Mouse (Mus musculus) gastrocnemius, postnatal 36 days (tissue): ENCODE data around the gene Esr2. TPM values are rescaled to one million over a fixed set of nuclear protein-coding genes. Genes with fewer than 3 reads are reported as not detected.
A peak's percentile ranks its signal among the peaks of the same experiment; 100 is the strongest.
"Not testable (repeated sequence)": the region's sequence is repeated elsewhere in the genome, so short reads cannot be mapped to it uniquely, and the experiment has no call there.

Experiments used
- DNase-seq, 2 experiments: peaks; one replicate each; pipeline ENCODE4 v3.0.0; 2022
- intact Hi-C: fragments of 180-260 bp; cut with DNase I; formaldehyde crosslinking; loops from one replicate; pipeline ENCODE4 v1.15.1; 2025
- total RNA-seq, 2 experiments: library from RNA; stranded (reverse); gene quantifications; 2 replicates each; pipeline ENCODE4 v1.2.3; 2021

The Esr2 gene
- total RNA-seq, 2 experiments from 2014 or later, result 0.28 TPM; not detected in 1

DNA sequence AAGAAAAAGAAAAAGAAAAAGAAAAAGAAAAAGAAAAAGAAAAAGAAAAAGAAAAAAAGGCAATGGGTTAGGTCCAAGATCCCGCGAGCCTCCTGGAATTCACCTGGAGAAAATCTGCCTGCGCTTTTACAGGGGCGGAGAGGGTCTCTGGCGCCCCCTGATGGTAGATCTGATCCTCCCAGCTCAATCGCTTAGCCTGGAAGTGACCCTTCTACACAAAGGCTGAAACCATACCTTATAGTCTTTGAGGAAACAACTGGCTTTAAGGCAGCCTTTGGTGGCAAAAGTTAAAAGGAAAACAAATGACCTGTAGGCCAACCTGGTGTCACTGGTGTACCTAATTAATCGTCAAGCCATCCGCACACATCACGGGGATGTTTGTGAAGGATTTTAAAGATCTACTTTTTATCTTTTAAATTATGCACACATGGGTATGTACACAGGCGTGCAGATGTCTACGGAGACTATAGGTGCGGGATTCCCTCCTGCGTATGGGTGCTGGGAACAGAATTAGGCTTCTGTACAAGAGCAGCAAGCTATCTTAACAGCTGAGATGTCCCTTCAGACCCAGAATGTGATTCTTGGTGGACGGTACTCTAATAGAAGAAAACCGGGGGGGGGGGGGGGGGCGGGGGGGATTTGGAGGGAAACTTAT is 932 bp upstream of the Esr2 start:
- intact Hi-C loops, result loop anchor here (2.0 to 5.0 kb wide), 2 partner anchors 46 to 161 kb away; no protein-coding TSS in a partner anchor
- peak; percentile 42 to 47 for DNase-seq

DNA sequence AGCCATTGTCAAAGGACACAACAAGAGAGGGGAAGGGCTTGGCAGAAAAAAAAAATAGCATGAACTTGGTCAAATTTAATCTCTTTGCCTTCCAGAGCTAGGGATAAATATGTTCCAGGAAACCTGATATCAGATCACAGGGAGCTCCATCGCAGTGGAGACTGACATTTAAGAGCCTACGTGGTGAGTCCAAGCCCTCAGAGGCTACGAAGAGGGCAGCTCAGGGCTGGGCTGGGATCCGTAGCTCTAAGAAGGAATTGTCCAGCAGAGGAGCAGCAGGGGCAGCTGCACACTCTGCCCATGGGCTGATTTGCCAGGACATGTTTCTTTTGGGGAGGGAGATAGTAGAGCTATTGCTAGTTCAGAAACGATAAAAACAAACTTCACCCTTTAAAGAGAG is 11.4 kb downstream of the Esr2 start:
- intact Hi-C loops, result no loop called here
- no peak for DNase-seq

DNA sequence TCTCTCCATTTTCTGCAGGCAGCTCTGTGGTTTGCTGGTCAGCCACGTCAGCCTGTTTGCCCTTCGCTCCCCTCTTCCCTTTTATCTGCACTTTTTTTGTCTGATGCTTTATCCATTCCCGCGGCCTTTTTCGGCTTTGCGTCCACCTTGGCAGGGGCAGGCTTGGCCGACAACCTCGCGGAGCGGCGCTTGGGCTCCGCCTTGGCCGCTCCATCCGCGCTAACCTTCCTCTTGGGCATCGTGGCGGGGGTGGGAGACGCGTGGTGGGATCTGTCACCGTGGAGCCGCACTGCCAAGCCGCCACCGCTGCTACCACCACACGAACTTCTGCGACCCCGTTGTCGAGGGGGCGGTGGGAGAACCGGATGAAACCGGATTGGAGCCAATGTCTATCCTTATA is 24.7 kb downstream of the Esr2 start:
- intact Hi-C loops, DNase-seq: not testable (repeated sequence)

DNA sequence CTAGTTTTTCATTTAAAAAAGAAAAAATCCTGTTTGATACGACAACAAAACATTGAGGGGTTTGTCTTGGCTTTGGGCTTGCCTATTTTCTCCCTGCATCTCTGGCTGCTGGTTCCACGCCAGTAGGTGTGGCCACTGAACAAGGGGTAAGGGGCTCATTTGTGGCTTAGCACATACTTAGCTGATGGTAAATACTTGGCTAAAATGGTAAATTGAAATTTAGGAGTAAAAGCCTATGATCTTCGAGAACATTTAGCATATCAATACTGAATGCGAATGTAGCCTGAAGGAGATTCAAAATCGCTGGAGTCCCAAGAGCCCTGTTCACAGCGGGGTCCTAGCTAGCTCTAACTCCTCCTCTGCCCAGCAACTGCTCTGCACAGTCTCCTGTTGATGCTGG is 40.4 kb downstream of the Esr2 start:
- intact Hi-C loops, result no loop called here
- no peak for DNase-seq

DNA sequence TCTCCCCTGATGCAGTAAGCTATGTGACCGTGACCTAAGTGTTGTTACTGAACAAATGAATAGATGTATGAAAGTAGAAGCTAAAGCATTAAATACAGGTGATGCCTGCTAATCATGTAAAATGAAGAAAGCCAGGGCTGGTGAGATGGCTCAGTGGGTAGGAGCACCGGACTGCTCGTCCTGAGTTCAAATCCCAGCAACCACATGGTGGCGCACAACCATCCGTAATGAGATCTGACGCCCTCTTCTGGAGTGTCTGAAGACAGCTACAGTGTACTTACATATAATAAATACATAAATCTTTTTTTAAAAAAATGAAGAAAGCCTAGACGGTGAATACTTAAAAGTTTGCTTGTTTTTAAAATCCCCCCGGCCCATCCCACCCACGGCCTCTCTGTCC is 44.0 kb downstream of the Esr2 start:
- not testable (repeated sequence) for DNase-seq
- intact Hi-C loops, result loop anchor here (5.0 kb wide), 2 partner anchors 44 to 116 kb away; partner anchors contain the start of gene Esr2

DNA sequence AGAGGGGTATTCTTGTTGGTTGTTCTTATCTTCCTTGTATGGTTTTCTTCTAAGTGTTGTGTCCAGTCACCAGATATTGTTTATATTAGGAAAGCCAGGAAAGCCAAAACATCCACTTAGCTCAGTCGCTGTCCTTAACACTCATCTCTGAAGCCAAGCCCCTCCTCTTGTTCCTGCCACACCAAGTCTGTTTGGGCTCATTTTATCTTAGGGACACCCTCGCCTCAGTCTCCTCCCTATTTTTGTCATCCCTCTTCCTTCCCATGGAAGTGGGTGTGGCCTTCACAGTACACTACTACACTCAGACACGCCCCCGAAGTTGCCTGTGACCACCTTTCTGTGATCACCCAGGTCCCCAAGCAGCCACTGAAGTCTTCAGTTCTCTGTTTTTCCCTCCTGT is 44.5 kb downstream of the Esr2 start:
- intact Hi-C loops, result loop anchor here (5.0 kb wide), 2 partner anchors 45 to 115 kb away; partner anchors contain the start of gene Esr2
- no peak for DNase-seq

DNA sequence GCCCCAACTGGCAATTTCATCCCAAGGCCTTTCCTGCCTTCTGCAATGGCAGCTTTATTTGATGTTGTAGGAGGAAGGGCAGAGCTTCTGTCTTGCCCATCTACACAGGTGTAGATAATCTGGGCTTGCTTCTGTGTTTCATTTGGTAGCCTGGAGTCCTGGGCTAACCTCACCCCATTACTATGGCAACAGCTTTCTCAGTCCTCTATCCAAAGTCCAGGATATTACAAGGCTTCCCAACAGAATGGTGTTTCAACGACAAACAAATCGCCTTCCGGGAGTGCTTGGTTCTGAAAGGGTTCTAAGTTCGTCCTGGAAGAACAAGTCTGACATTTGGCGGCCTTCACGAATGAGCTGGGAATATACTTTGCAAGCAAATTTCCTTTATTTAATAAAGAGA is 46.2 kb downstream of the Esr2 start:
- no peak for DNase-seq
- intact Hi-C loops, result loop anchor here (5.0 kb wide), 2 partner anchors 46 to 114 kb away; partner anchors contain the start of gene Esr2

DNA sequence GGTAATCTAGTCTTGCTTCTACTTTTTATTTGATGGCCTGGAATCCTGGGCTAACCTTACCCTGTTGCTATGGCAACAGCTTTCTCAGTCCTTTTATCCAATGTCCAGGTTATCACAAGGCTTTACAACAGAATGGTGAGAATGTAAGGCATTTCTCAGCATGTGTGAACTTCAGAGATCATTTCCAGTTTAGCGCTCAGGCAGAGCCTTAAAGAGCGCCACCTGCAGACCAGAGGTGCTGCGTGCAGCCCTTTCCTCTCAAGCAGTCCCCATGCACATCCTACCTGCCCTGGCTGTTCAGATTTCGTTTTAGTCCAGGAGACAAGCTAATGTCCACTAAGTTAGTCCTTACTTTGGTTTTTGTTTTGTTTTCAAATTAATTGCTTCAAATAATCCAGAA is 46.8 kb downstream of the Esr2 start:
- intact Hi-C loops, result loop anchor here (5.0 kb wide), 2 partner anchors 47 to 113 kb away; partner anchors contain the start of gene Esr2

DNA sequence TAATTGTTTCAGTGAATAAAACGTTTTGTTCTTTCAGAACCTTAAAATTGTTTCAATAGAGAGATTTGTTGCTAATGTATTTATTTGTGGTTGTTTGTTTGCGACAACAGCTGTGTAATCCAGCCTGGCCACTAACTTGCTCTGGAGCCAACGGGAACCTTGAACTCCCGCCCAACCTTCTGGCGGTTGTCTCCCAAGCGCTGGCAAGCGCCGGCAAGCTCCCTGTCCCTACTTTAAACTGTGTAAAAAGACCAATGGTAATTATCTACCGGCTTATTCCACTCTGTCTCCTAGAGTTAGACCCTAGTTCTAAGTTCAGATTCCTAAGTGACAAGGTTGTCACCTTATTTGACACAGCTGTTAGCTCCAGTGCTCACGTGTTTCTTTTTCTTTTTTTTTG is 48.2 kb downstream of the Esr2 start:
- intact Hi-C loops, result no loop called here

More for the DNA sequence above, 46.8 kb downstream of the Esr2 start:
- peak in 1 of 2 experiments; percentile 21 for DNase-seq

DNA sequence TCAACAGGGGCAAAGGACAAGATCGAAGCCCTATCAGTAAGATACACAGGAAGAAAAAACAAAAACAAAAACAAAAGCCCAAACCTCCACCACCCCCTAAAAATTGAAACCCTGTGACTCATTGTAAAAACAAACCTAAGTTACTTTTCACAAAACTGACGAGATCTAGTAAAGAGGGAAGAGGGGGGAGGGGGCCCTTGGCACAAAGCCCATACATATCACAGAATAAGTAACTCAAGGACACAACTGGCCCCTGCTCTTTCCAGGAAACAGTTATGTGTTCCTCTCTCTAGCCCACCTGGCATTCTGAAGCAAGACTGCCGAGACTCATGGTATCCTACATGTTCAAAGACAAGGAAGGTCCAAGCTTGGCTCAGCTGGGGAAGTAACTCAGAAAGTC is 48.8 kb downstream of the Esr2 start:
- DNase-seq, result no peak
- intact Hi-C loops, result no loop called here

More for the DNA sequence above, 48.2 kb downstream of the Esr2 start:
- peak; percentile 56 for DNase-seq

DNA sequence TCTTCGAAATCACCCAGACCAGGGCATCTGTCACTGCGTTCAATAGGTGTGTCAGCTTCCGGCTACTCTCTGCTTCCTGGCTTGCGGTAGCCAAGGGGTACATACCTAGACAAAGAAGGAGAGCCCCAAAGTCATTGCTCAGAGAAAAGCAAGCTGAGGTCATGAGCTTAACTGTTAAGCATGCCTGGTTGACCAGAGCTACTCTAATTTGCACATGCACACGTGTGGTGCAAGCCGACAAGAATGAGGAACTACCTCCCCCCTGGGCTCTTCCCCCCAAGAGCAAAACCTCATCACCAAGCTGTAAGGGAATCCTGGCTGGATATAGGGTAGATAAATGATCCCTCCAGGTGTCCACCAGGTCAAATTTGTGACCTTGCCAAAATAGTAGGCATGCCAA is 53.8 kb downstream of the Esr2 start:
- intact Hi-C loops, result no loop called here
- DNase-seq, result no peak

DNA sequence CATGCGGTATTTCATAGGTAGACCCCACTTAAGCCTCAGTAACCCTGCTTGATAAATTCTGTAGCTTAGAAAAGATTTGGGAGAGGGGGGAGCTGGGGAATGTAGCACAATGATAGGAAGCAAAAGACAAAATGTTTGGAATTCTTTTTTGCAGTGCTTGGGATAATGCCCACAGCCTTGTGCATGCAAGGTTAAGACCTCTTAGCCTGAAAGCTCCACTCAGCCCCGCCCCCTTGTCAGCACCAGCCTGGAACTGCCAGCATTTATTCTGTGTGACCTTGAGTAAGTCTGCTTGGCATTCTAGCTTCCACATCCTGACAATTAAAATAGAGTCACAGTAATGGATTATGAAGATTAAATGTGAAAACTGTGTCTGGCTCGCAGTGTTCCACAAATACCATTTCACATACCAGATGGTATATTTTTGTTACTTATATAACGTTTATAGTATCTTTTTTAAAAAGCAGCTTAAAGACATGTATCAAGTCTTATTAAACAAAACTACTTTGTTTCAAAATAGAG is 59.4 kb downstream of the Esr2 start:
- DNase-seq, result no peak
- intact Hi-C loops, result no loop called here

DNA sequence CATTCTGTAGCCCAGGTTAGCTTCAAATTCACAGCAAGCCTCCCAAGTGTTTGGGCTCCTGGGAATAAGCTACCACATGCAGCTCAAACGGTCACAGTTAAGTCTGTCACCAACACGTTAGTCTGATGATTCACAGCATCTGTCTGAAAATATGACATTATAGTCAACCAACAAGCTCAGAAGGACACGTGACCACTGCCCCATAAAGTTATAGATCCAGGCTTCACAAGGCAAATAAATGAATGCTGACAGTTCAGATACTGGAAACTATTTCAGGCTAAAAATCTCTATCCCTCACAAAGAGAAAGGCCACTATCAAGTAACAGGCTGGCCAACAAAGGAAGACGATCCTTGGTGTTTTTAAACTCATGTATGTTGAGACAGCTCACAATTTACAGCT is 60.5 kb downstream of the Esr2 start:
- intact Hi-C loops, result no loop called here
- DNase-seq, result no peak

DNA sequence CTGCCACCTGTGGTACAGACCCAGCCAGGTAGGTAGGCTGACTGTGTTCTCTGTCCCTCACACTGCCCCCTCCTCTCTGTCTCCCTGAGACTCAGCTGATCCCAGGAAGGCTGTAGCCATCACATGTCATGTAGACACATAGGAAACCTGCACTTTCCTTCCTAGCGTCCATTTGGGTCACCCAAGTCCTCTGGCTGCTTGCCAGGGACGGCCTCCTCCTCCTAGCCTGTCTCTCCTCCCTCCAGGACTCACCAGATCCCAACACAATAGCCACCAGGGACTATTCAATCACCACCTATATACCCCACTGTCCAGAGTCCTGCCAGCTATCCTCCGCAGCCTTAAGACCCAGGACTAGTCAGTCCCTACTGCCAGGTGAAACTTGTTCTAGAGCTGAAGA is 66.0 kb downstream of the Esr2 start:
- no peak for DNase-seq
- intact Hi-C loops, result no loop called here

DNA sequence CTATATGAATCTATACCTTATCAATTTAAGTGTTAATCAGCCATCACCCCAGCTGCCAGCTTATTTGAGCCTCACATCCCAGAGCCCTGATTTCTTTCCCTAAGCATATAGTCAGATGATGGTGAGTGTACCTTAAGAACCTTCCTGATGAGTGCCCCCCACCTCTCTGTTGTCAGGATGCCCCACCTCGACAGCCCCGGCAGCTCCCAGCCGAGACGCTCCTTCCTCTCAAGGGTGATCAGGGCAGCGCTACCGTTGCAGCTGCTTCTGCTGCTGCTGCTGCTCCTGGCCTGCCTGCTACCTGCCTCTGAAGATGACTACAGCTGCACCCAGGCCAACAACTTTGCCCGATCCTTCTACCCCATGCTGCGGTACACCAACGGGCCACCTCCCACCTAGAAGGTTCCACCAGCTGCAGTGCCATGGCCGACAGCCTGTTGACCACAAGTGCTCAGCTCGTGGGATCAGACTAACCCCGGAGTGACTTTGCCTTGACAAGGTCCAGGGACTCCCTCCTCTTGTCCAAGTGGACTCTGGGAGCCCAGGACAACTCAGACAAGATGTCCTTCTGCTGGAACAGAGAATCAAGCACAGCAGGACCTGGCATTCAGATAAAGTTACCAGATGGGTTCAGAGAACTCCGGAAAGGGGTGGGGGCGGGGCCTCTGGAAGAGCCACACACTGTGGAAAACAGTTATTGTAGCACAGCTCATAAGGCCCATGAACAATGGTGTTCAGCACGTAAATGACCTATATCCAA is 67.2 kb downstream of the Esr2 start:
- DNase-seq, result no peak
- intact Hi-C loops, result no loop called here

DNA sequence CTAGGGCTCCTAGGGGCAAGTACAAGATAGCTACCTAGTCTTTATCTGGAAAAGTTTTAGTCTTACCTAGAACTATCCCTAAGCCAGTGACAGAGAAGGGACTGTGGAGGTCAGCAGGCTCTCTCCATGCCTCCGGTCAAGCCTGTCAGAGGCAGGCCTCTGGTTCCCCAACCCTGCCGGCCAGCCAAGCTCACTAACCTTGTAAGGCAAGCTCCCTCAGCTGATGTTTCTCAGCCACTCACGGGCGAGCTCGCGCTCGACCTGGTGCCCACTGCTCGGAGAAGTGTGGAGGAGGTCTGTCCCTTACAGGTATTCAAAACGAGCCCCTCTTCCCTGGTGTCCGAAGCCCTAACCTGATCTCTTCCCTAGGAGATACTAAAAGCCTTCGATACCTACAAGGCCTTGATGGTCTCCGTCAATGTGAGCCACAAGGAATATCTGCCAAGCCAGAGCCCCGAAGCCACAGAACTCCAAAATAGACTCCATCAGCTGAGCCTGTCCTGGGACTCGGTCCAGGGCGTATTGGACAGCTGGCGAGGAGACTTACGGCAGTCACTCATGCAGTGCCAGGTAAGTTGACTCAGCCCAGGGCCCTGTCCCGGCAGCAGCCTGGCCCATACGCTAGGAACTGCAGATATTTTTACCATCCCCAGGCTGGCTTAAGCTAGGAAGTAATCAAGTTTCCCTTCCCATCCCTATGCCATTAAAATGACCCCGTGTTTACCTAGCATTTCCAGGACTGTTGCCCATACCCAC is 72.3 kb downstream of the Esr2 start:
- peak; percentile 67 to 80 for DNase-seq
- intact Hi-C loops, result no loop called here

DNA sequence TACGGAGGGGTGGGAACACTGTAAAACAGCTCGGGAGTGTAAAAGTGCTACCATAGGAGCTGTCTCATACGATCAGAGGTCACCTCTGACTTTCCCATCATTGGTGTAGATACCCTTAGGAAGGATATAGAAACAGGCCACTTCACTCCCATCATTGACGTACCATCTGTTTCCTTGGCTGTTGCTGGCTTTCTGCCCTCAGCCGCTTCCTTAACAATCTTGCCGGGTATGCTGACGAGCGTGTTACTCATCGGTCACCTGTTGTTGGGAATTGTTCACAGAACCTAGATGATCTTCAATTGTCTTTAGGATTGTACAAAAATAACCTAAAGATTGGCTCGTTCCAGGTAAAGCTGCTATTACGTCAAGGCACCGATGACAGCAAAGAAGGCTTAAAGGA is 74.4 kb downstream of the Esr2 start:
- DNase-seq, result no peak
- intact Hi-C loops, result no loop called here

DNA sequence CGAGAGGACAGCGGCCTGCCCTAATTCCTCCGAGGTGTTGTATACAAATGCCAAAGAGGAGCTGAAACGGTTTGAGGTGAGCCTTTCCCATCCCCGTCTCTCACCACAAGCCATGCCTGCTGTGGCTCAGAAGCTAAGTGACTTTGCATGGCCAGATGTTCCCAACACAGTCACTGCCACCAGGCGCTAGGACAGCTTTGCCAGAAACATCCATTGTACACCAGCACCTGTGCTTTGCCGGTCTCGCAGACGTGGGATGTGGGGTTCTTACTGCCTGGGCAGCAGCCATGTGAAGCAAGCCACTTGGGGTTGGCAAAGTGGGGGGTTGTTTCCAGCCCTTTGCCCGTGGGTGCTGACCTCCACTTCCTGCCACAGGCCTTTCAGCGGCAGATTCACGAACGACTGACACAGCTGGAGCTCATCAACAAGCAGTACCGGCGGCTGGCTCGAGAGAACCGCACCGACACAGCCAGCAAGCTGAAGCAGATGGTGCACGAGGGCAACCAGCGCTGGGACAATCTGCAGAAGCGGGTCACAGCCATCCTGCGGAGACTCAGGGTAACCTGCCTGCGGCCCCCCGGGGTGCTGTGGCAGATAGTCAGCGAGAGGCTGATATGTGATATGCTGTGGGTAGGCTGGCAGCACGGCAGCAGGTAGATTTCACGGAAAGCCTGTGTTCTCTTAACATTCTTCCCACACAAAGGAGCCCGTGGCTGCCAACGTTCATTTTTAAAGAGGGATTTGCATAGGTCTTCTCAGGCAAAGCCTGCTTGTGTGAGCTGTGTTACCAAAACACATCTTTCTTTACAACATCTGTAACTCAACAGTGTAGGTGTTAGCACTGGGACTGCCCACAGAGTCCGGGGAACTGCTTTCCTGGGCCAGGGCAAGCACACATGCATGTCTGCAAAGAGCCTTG is 81.7 kb downstream of the Esr2 start:
- DNase-seq, result no peak
- intact Hi-C loops, result no loop called here

DNA sequence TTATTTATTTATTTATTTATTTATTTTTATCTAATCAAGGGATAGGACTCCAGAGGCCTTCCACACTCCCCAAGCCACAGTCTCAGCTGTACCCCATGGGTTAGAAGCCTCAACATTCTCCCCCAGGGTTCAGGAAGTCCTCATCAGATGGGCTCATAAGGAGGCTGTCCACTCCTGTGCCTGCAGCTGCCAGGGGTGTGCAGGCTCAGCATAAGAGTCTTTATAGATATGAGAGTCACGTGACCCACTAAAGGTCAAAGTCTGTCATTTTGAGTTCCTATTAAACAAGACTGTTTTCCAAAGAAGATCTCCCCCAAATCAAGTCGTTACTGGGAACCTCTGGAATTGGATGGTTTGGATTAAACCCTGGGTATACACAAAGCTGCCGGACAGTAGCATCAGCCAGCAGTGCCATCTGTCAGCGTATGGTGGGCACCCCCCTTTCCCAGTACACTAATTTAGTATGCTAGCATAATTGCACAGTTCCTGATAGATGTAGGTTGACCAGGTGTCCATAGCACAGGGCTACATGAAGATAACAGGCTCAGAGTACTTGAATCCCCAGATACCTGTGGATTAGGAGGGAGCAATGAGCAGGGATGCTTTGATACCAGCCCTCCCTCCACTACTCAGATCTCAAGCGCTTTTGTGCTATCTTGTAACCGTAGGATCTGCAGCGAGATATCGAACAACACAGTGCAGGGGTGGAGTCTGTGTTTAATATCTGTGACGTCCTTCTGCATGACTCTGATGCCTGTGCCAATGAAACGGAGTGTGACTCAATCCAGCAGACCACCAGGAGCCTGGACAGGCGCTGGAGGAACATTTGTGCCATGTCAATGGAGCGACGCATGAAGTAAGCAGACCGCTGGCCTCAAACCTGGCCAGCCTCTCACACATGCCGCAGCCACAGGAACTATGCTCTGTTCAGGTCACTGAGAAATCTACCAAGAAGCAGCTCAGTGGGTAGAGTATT is 83.2 kb downstream of the Esr2 start:
- intact Hi-C loops, result no loop called here
- no peak for DNase-seq
